Mouse (Mus musculus) adrenal gland, postnatal 10 days (tissue): ENCODE data around the gene Trpm3. TPM values are rescaled to one million over a fixed set of nuclear protein-coding genes. Genes with fewer than 3 reads are reported as not detected.
"Not testable (repeated sequence)": the region's sequence is repeated elsewhere in the genome, so short reads cannot be mapped to it uniquely, and the experiment has no call there.

Source experiments
- DNase-seq: peaks from one replicate; pipeline ENCODE4 v3.0.0; 2021; ENCODE audit warnings: mixed read lengths
- total RNA-seq, 2 experiments: library from RNA; stranded (reverse); gene quantifications; 2 replicates each; pipeline ENCODE4 v1.2.3; 2021

Trpm3 gene
- total RNA-seq, 2 experiments from 2014 or later, result 1.4 to 1.8 TPM

GRCm38 (mm10) chr19:22848783-22849576, 710.1 kb downstream of the Trpm3 start:
- no peak for DNase-seq

GRCm38 (mm10) chr19:22851423-22851822, 712.6 kb downstream of the Trpm3 start:
- not testable (repeated sequence) for DNase-seq

- DNase-seq, result no peak
Measured at GRCm38 (mm10) chr19:22859644-22860043, 720.8 kb downstream of the Trpm3 start.

- DNase-seq, result no peak
Measured at GRCm38 (mm10) chr19:22867456-22867855, 728.6 kb downstream of the Trpm3 start.

GRCm38 (mm10) chr19:22869853-22870252, 731.0 kb downstream of the Trpm3 start:
- no peak for DNase-seq

GRCm38 (mm10) chr19:22872456-22872855, 733.6 kb downstream of the Trpm3 start:
- no peak for DNase-seq

- no peak for DNase-seq
Measured at GRCm38 (mm10) chr19:22880199-22880598, 741.4 kb downstream of the Trpm3 start.

GRCm38 (mm10) chr19:22882670-22883111, 743.8 kb downstream of the Trpm3 start:
- no peak for DNase-seq

GRCm38 (mm10) chr19:22883154-22883553, 744.3 kb downstream of the Trpm3 start:
- DNase-seq, result no peak

- peak; percentile 47 for DNase-seq
Measured at GRCm38 (mm10) chr19:22883744-22884317, 745.0 kb downstream of the Trpm3 start.

- DNase-seq, result peak; percentile 16
Measured at GRCm38 (mm10) chr19:22884357-22884756, 745.5 kb downstream of the Trpm3 start.

GRCm38 (mm10) chr19:22885051-22885450, 746.2 kb downstream of the Trpm3 start:
- DNase-seq, result no peak

GRCm38 (mm10) chr19:22901892-22902291, 763.0 kb downstream of the Trpm3 start:
- DNase-seq, result no peak

GRCm38 (mm10) chr19:22902386-22902785, 763.5 kb downstream of the Trpm3 start:
- DNase-seq, result no peak

GRCm38 (mm10) chr19:22905066-22905482, 766.2 kb downstream of the Trpm3 start:
- DNase-seq, result peak; percentile 38

GRCm38 (mm10) chr19:22910686-22911085, 771.8 kb downstream of the Trpm3 start:
- DNase-seq, result no peak

GRCm38 (mm10) chr19:22912971-22913370, 774.1 kb downstream of the Trpm3 start:
- DNase-seq, result peak; percentile 9

- DNase-seq, result peak; percentile 88
Measured at GRCm38 (mm10) chr19:22915868-22916642, 777.2 kb downstream of the Trpm3 start.

- peak; percentile 98 for DNase-seq
Measured at GRCm38 (mm10) chr19:22916643-22917344, 777.9 kb downstream of the Trpm3 start.

GRCm38 (mm10) chr19:22917345-22917735, 778.5 kb downstream of the Trpm3 start:
- DNase-seq, result no peak

- no peak for DNase-seq
Measured at GRCm38 (mm10) chr19:22920949-22921348, 782.1 kb downstream of the Trpm3 start.
